Mouse (Mus musculus): ENCODE measurements around the gene Ddr1.

GRCm38 (mm10) chr17:35688347-35689175, 15.9 kb downstream of the Ddr1 start:
- no peak for TF ChIP-seq POLR2A (IDR thresholded peaks at IDR 0.05; ENCODE audit: low read depth, low read length)
- no peak for TF ChIP-seq CTCF (conservative IDR thresholded peaks at IDR 0.05; ENCODE audit: insufficient read depth, insufficient read length, low read depth, low read length)
